Mouse (Mus musculus) liver, embryonic 12.5 days (tissue): Measurements from ENCODE around the gene Crabp2. TPM values are rescaled to one million over a fixed set of nuclear protein-coding genes. Genes with fewer than 3 reads are reported as not detected.

Experiments
- ATAC-seq: fragments of 200-750 bp; cut with Nextera tagmentation; 2 replicates; pipeline ENCODE4 v1.8.0; 2017; ENCODE audit warnings: moderate number of reproducible peaks, mild to moderate bottlenecking, moderate library complexity
- H3K27ac ChIP-seq: fragments of 300-500 bp; sonication (generic); 2 replicates; pipeline ENCODE4 v1.5.1; 2016; ENCODE audit warnings: mild to moderate bottlenecking
- H3K27me3 ChIP-seq: fragments of 300-500 bp; sonication (generic); replicated peaks from 2 replicates; pipeline ENCODE4 v1.6.1; 2016; ENCODE audit warnings: mild to moderate bottlenecking, moderate library complexity
- H3K36me3 ChIP-seq: fragments of 300-500 bp; sonication (generic); 2 replicates; pipeline ENCODE4 v1.6.1; 2016; ENCODE audit warnings: mild to moderate bottlenecking, moderate library complexity
- H3K4me1 ChIP-seq: fragments of 300-500 bp; sonication (generic); 2 replicates; pipeline ENCODE4 v1.6.1; 2016
- H3K4me2 ChIP-seq: fragments of 300-500 bp; sonication (generic); 2 replicates; pipeline ENCODE4 v1.6.1; 2016; ENCODE audit warnings: mild to moderate bottlenecking, moderate library complexity
- H3K4me3 ChIP-seq: fragments of 300-500 bp; sonication (generic); 2 replicates; pipeline ENCODE4 v1.5.1; 2016; ENCODE audit warnings: mild to moderate bottlenecking, moderate library complexity
- H3K9ac ChIP-seq: fragments of 300-500 bp; sonication (generic); 2 replicates; pipeline ENCODE4 v1.6.1; 2016; ENCODE audit warnings: mild to moderate bottlenecking, moderate library complexity
- H3K9me3 ChIP-seq: fragments of 300-500 bp; sonication (generic); replicated peaks from 2 replicates; pipeline ENCODE4 v1.6.1; 2016; ENCODE audit warnings: mild to moderate bottlenecking, moderate library complexity
- WGBS: fragments of 180-500 bp; shearing (Covaris S2); methylation state at CpG from one replicate; pipeline ENCODE4 v1.1.7; 2016; ENCODE audit not compliant: insufficient replicate concordance; 5-methylcytosine and 5-hydroxymethylcytosine counted together
- polyA plus RNA-seq: library from polyadenylated mRNA; unstranded; fragments of >200 nt; fragmentation: Nextera tagmentation; extraction: Ambion mirVana; gene quantifications from 2 replicates; pipeline ENCODE4 v1.2.1, GENCODE M21; 2016

Gene Crabp2
- polyA plus RNA-seq, 1 experiment from 2014 or later, result 3.9 TPM

GRCm38 (mm10) chr3:87909874-87910273, 38.6 kb upstream of the Crabp2 start:
- Histone ChIP-seq H3K4me1 (peaks cover 82% of the 10 kb centered on the region), H3K4me2 (peak overlapping the region; percentile 84), H3K36me3 (peaks cover 57% of the 10 kb centered on the region), H3K4me3 (peak overlapping the region; percentile 97), H3K9me3 (no peaks in the 10 kb centered on the region), H3K9ac (peak overlapping the region; percentile 100), H3K27me3 (no peaks in the 10 kb centered on the region), H3K27ac (peak overlapping the region; percentile 97)
- no peak for ATAC-seq
- 8% methylated on average over 4 of the region's 4 CpGs for WGBS

GRCm38 (mm10) chr3:87910573-87911141, 37.8 kb upstream of the Crabp2 start:
- WGBS, result 16% methylated on average over 12 of the region's 12 CpGs
- H3K4me1 ChIP-seq, result peaks cover 77% of the 10 kb centered on the region

GRCm38 (mm10) chr3:87913491-87913890, 35.0 kb upstream of the Crabp2 start:
- Histone ChIP-seq H3K9me3 (no peaks in the 10 kb centered on the region), H3K4me1 (peaks cover 69% of the 10 kb centered on the region), H3K4me3 (no peak overlapping the region), H3K27ac (peak overlapping the region; percentile 97), H3K27me3 (no peaks in the 10 kb centered on the region), H3K36me3 (peaks cover 83% of the 10 kb centered on the region), H3K9ac (peak overlapping the region; percentile 37), H3K4me2 (peak overlapping the region; percentile 38)
- ATAC-seq, result no peak
- 79% methylated on average over 7 of the region's 7 CpGs for WGBS

More at GRCm38 (mm10) chr3:87910573-87911141, 37.8 kb upstream of the Crabp2 start:
- peak overlapping the region; percentile 84 for H3K4me2 ChIP-seq
- no peaks in the 10 kb centered on the region for H3K27me3 ChIP-seq
- H3K9me3 ChIP-seq, result no peaks in the 10 kb centered on the region
- peak overlapping the region; percentile 97 for H3K4me3 ChIP-seq
- peak; percentile 14 for ATAC-seq
- H3K36me3 ChIP-seq, result peaks cover 65% of the 10 kb centered on the region
- peak overlapping the region; percentile 97 for H3K27ac ChIP-seq
- peak overlapping the region; percentile 100 for H3K9ac ChIP-seq

DNA sequence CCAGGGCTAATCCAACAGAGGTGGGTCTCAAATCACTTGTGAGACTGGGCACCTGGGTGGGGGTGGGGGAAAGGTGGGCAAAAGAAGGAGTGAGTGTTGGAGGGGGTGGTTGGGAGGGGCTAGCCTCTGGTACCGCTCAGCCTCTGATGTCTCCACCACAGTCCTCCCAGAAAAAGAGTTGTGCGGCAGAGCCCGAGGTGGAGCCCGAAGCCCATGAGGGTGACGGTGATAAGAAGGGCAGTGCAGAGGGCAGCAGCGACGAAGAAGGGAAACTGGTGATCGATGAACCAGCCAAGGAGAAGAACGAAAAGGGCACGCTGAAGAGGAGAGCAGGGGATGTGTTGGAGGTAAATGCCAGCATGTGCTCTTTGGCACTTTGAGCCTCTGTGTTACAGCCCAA, 34.6 kb upstream of the Crabp2 start:
- Histone ChIP-seq H3K9me3 (no peaks in the 10 kb centered on the region), H3K4me3 (no peak overlapping the region), H3K27ac (peak overlapping the region; percentile 97), H3K27me3 (no peaks in the 10 kb centered on the region), H3K36me3 (peaks cover 83% of the 10 kb centered on the region), H3K4me2 (peak overlapping the region; percentile 38), H3K9ac (peak overlapping the region; percentile 37), H3K4me1 (peaks cover 69% of the 10 kb centered on the region)
- 68% methylated on average over 10 of the region's 10 CpGs for WGBS
- peak; percentile 43 for ATAC-seq

- 85% methylated on average over 1 of the region's 1 CpGs for WGBS
- no peak for ATAC-seq
- H3K27me3 ChIP-seq, result no peaks in the 10 kb centered on the region
- H3K4me3 ChIP-seq, result no peak overlapping the region
- H3K27ac ChIP-seq, result peak overlapping the region; percentile 45; the same call in 1 of the 2 replicates
- no peaks in the 10 kb centered on the region for H3K9me3 ChIP-seq
- H3K9ac ChIP-seq, result no peak overlapping the region
- H3K4me1 ChIP-seq, result peaks cover 54% of the 10 kb centered on the region
- peaks cover 65% of the 10 kb centered on the region for H3K36me3 ChIP-seq
- no peak overlapping the region for H3K4me2 ChIP-seq
These were observed 31.5 kb upstream of the Crabp2 start for GRCm38 (mm10) chr3:87916990-87917389.

DNA sequence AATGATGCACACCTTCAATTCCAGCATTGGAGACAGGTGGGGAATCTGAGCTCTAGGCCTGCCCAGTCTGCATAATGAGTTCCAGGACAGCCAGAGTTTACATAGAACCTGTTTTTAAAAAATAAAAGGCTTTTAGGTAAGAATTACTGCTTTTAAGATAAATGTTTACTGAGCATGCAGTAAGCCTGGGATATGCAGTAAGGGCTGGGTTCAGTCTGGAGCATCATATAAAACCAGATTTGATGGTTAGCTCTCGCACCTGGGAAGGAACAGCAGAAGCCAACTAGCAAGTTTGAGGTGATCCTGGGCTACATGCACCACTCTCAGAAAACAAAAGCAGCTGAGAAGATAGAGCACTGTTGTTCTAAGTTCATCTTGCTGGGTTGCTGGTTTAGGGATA, 29.9 kb upstream of the Crabp2 start:
- ATAC-seq, result no peak
- Histone ChIP-seq H3K9ac (peak overlapping the region; percentile 79; the same call in 1 of the 2 replicates), H3K27me3 (no peaks in the 10 kb centered on the region), H3K27ac (peak overlapping the region; percentile 80), H3K36me3 (peaks cover 65% of the 10 kb centered on the region), H3K4me3 (peak overlapping the region; percentile 74), H3K4me2 (peak overlapping the region; percentile 85), H3K4me1 (peaks cover 38% of the 10 kb centered on the region), H3K9me3 (no peaks in the 10 kb centered on the region)
- WGBS, result 77% methylated on average over 1 of the region's 1 CpGs

- H3K9me3 ChIP-seq, result no peaks in the 10 kb centered on the region
- H3K4me3 ChIP-seq, result peak within 1 kb of the TSS; percentile 74
- H3K4me2 ChIP-seq, result peak within 1 kb of the TSS; percentile 85
- H3K36me3 ChIP-seq, result peaks cover 65% of the 10 kb centered on the region
- peak; percentile 75 for ATAC-seq
- H3K4me1 ChIP-seq, result peaks cover 29% of the 10 kb centered on the region
- H3K27ac ChIP-seq, result peak within 1 kb of the TSS; percentile 80
- no peaks in the 10 kb centered on the region for H3K27me3 ChIP-seq
- WGBS, result under 1% methylated on average over 30 of the region's 30 CpGs
- peak within 1 kb of the TSS; percentile 79 for H3K9ac ChIP-seq
These were observed 28.9 kb upstream of the Crabp2 start, which contains the start of gene Mrpl24 for GRCm38 (mm10) chr3:87919336-87920108. TSS of gene Mrpl24 (plus strand) at chr3:87919506.

GRCm38 (mm10) chr3:87920270-87920943, 28.1 kb upstream of the Crabp2 start:
- peak overlapping the region; percentile 85 for H3K4me2 ChIP-seq
- H3K4me3 ChIP-seq, result peak overlapping the region; percentile 74
- peak overlapping the region; percentile 79 for H3K9ac ChIP-seq
- H3K36me3 ChIP-seq, result peaks cover 65% of the 10 kb centered on the region
- H3K27me3 ChIP-seq, result no peaks in the 10 kb centered on the region
- ATAC-seq, result no peak
- WGBS, result 52% methylated on average over 9 of the region's 9 CpGs
- peak overlapping the region; percentile 80 for H3K27ac ChIP-seq
- no peaks in the 10 kb centered on the region for H3K9me3 ChIP-seq
- H3K4me1 ChIP-seq, result peaks cover 22% of the 10 kb centered on the region

DNA sequence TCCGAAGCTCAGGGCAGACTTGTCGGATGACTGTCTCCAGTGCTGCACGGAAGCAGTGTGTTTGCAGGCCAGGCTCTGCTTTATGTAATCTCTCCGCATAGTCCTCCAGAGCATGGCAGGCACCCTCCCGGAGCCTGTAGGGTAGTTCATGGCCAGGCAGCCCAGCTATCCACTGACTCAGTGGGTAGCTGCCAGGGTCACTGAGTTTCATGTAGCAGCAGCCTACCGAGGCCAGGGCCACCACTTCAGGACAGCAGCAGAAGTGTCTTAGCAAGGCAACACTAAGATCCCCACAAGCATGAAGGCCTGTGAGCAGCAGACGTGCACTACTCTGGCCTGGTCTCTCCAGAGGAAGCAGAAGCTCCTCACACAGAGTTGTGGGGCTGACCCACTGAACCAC, 23.5 kb upstream of the Crabp2 start:
- ATAC-seq, result no peak
- H3K4me3 ChIP-seq, result no peak overlapping the region
- no peak overlapping the region for H3K27ac ChIP-seq
- H3K9ac ChIP-seq, result no peak overlapping the region
- H3K36me3 ChIP-seq, result peaks cover 63% of the 10 kb centered on the region
- peaks cover 24% of the 10 kb centered on the region for H3K4me1 ChIP-seq
- no peaks in the 10 kb centered on the region for H3K27me3 ChIP-seq
- no peak overlapping the region for H3K4me2 ChIP-seq
- WGBS, result 88% methylated on average over 7 of the region's 7 CpGs
- no peaks in the 10 kb centered on the region for H3K9me3 ChIP-seq

DNA sequence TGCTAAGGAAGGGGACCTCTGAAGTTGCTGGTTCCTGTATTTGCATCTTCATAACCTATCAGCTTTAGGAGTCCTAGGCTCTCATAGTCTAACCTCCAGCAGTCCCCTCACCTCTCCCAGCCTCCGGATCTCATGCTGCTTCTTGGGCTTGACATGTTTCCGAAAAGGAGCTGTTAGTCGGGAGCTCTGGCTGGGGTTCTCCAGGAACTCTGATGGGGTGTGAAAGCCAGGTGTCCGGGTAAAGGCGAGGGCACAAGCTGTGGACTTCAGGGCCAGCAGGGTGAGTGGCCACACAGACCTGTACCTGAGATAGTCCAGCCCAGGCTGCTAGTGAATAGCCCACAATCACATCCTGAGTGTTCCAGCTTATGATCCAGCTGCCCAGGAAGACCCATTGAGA, 21.0 kb upstream of the Crabp2 start:
- H3K4me3 ChIP-seq, result no peak overlapping the region
- WGBS, result 89% methylated on average over 5 of the region's 5 CpGs
- peaks cover 31% of the 10 kb centered on the region for H3K4me1 ChIP-seq
- H3K27ac ChIP-seq, result no peak overlapping the region
- no peak for ATAC-seq
- peaks cover 68% of the 10 kb centered on the region for H3K36me3 ChIP-seq
- H3K27me3 ChIP-seq, result no peaks in the 10 kb centered on the region
- H3K9ac ChIP-seq, result no peak overlapping the region
- H3K4me2 ChIP-seq, result no peak overlapping the region
- H3K9me3 ChIP-seq, result no peaks in the 10 kb centered on the region

DNA sequence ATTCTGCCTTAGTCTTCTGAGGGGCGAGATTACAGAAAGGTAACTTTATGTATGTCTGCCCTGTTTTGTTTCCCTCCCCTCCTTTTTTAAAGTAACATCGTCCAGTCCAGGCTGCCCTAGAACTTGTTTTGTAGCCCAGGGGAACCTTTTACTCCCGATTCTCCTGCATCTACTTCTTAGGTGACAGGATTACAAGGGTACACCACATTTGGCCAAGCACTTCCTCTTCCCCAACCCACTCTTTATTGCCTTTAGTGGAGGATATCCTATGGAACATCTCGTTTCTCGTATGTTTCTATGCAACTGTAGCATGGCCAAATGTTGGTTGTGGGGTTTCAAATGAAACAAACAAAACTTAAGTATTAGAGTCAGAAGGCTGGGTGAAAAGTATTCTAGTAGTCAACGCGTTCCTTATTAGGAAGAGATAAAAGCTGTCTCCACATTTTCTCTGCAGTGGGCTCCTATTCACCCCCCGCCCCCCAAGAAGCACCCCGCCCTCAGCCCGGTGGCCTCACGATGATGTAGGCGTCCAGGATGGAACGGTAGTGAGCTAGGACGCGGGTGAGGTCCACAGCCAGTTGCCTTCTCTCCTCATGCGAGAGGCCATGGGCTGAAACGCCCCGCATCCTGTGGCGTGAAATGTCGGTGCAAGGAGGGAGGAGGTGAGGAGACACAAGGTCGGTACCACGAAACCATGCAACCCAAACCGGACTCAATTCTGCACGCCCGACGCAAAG, 19.0 kb upstream of the Crabp2 start:
- Histone ChIP-seq H3K27ac (peak overlapping the region; percentile 93), H3K36me3 (peaks cover 67% of the 10 kb centered on the region), H3K9ac (peak overlapping the region; percentile 87), H3K4me1 (peaks cover 48% of the 10 kb centered on the region), H3K4me2 (peak overlapping the region; percentile 91), H3K27me3 (no peaks in the 10 kb centered on the region), H3K4me3 (peak overlapping the region; percentile 85), H3K9me3 (no peaks in the 10 kb centered on the region)
- WGBS, result 3% methylated on average over 26 of the region's 26 CpGs
- peak; percentile 62 for ATAC-seq
